Mouse (Mus musculus) MEL (cell line): ENCODE measurements around the gene Ak4. TPM values are rescaled to one million over a fixed set of nuclear protein-coding genes. Genes with fewer than 3 reads are reported as not detected.
A peak's percentile ranks its signal among the peaks of the same experiment; 100 is the strongest.

Source experiments
- DNase-seq: peaks from one replicate; pipeline ENCODE4 v3.0.0; 2011; ENCODE audit warnings: low read depth, low spot score
- H3K27ac ChIP-seq: 2 replicates; pipeline ENCODE4 v1.5.1; 2012; ENCODE audit warnings: low read depth, mild to moderate bottlenecking, control low read depth, low read length, moderate library complexity; ENCODE audit not compliant: control insufficient read depth
- H3K27me3 ChIP-seq, 2 experiments: fragments of 150-350 bp in 1 of 2; sonication (generic) in 1 of 2; 2 replicates each; pipeline ENCODE4 v1.6.1; 2012; ENCODE audit warnings: low read length in 2 of 2, mild to moderate bottlenecking in 2 of 2, improper control_type of control experiment in 1 of 2, moderate library complexity in 1 of 2; ENCODE audit not compliant: insufficient read depth in 2 of 2, control insufficient read depth in 1 of 2
- H3K36me3 ChIP-seq, 2 experiments: 2 replicates each; pipeline ENCODE4 v1.6.1; 2012 to 2014; ENCODE audit warnings: low read length in 2 of 2, improper control_type of control experiment in 1 of 2, inconsistent platforms in 1 of 2, mild to moderate bottlenecking in 1 of 2; ENCODE audit not compliant: insufficient read depth in 2 of 2, control insufficient read depth in 1 of 2
- H3K4me1 ChIP-seq, 2 experiments: fragments of 150-350 bp in 1 of 2; sonication (generic) in 1 of 2; 2 replicates each; pipeline ENCODE4 v1.6.1; 2012; ENCODE audit warnings: low read length in 2 of 2, improper control_type of control experiment in 1 of 2, mild to moderate bottlenecking in 1 of 2; ENCODE audit not compliant: insufficient read depth in 2 of 2, control insufficient read depth in 1 of 2
- H3K4me3 ChIP-seq, 2 experiments: fragments of 150-350 bp in 1 of 2; sonication (generic) in 1 of 2; 2 replicates each; pipeline ENCODE4 v1.5.1; 2012; ENCODE audit warnings: low read depth in 2 of 2, low read length in 2 of 2, mild to moderate bottlenecking in 2 of 2, moderate library complexity in 2 of 2, control low read depth in 1 of 2, improper control_type of control experiment in 1 of 2; ENCODE audit not compliant: control insufficient read depth in 1 of 2, insufficient read depth in 1 of 2
- H3K79me2 ChIP-seq: 2 replicates; pipeline ENCODE4 v1.6.1; 2012; ENCODE audit warnings: mild to moderate bottlenecking, low read length, moderate library complexity; ENCODE audit not compliant: control insufficient read depth, poor library complexity, insufficient read depth
- H3K9ac ChIP-seq: 2 replicates; pipeline ENCODE4 v1.6.1; 2012; ENCODE audit warnings: low read depth, mild to moderate bottlenecking, control low read depth, low read length, moderate library complexity; ENCODE audit not compliant: control insufficient read depth, poor library complexity, severe bottlenecking
- H3K9me3 ChIP-seq: fragments of 150-350 bp; sonication (generic); replicated peaks from 2 replicates; pipeline ENCODE4 v1.6.1; 2012; ENCODE audit warnings: mild to moderate bottlenecking, low read length, improper control_type of control experiment, moderate library complexity; ENCODE audit not compliant: insufficient read depth
- CHD1 ChIP-seq: IDR thresholded peaks from 2 replicates; pipeline ENCODE4 v1.6.1; 2012; ENCODE audit warnings: low read depth, mild to moderate bottlenecking, inconsistent platforms, low read length, improper control_type of control experiment
- CHD2 ChIP-seq: IDR thresholded peaks from 2 replicates; pipeline ENCODE4 v1.6.1; 2011; ENCODE audit warnings: low read length, improper control_type of control experiment
- E2F4 ChIP-seq: IDR thresholded peaks from 2 replicates; pipeline ENCODE4 v1.6.1; 2011; ENCODE audit warnings: low read depth, low read length, improper control_type of control experiment, borderline replicate concordance
- ELF1 ChIP-seq: IDR thresholded peaks from 2 replicates; pipeline ENCODE4 v1.6.1; 2014; ENCODE audit warnings: low read depth, mild to moderate bottlenecking, inconsistent platforms, low read length, improper control_type of control experiment, moderate library complexity
- GATA1 ChIP-seq: IDR thresholded peaks from 2 replicates; pipeline ENCODE4 v1.6.1; 2011; ENCODE audit warnings: low read depth, low read length, improper control_type of control experiment
- HCFC1 ChIP-seq: IDR thresholded peaks from 2 replicates; pipeline ENCODE4 v1.6.1; 2012; ENCODE audit warnings: low read depth, mild to moderate bottlenecking, inconsistent platforms, low read length, improper control_type of control experiment, moderate library complexity
- JUND ChIP-seq: IDR thresholded peaks from 2 replicates; pipeline ENCODE4 v1.6.1; 2011; ENCODE audit warnings: low read depth, mild to moderate bottlenecking, improper control_type of control experiment, low read length
- KAT2A ChIP-seq: conservative IDR thresholded peaks from 2 replicates; pipeline ENCODE4 v1.6.1; 2012; ENCODE audit warnings: low read depth, low read length, improper control_type of control experiment, inconsistent platforms
- MEF2A ChIP-seq: IDR thresholded peaks from 2 replicates; pipeline ENCODE4 v1.6.1; 2014; ENCODE audit warnings: low read depth, mild to moderate bottlenecking, inconsistent platforms, low read length, improper control_type of control experiment; ENCODE audit not compliant: poor library complexity, insufficient replicate concordance, severe bottlenecking; ENCODE audit errors: extremely low read depth
- POLR2A ChIP-seq, 2 experiments: IDR thresholded peaks; 2 replicates each; pipeline ENCODE4 v1.6.1; 2011 to 2012; ENCODE audit warnings: low read length in 2 of 2, mild to moderate bottlenecking in 2 of 2, control low read depth in 1 of 2, improper control_type of control experiment in 1 of 2, low read depth in 1 of 2, moderate library complexity in 1 of 2; ENCODE audit not compliant: control insufficient read depth in 1 of 2, insufficient read depth in 1 of 2, poor library complexity in 1 of 2
- POLR2AphosphoS2 ChIP-seq: IDR thresholded peaks from 2 replicates; pipeline ENCODE4 v1.6.1; 2011; ENCODE audit warnings: low read length, improper control_type of control experiment
- POLR2AphosphoS5 ChIP-seq: IDR thresholded peaks from 2 replicates; pipeline ENCODE4 v1.6.1; 2012; ENCODE audit warnings: low read depth, borderline replicate concordance, mild to moderate bottlenecking, inconsistent platforms, low read length, moderate library complexity, mixed read lengths
- RCOR1 ChIP-seq: IDR thresholded peaks from 2 replicates; pipeline ENCODE4 v1.6.1; 2012; ENCODE audit warnings: low read depth, mild to moderate bottlenecking, inconsistent platforms, low read length, improper control_type of control experiment
- SIN3A ChIP-seq: IDR thresholded peaks from 2 replicates; pipeline ENCODE4 v1.6.1; 2012; ENCODE audit warnings: low read length, improper control_type of control experiment, inconsistent platforms
- SMC3 ChIP-seq: IDR thresholded peaks from 2 replicates; pipeline ENCODE4 v1.6.1; 2011; ENCODE audit warnings: low read depth, low read length, improper control_type of control experiment
- TAL1 ChIP-seq: IDR thresholded peaks from 2 replicates; pipeline ENCODE4 v1.6.1; 2012; ENCODE audit warnings: mild to moderate bottlenecking, inconsistent platforms, low read length, moderate library complexity, mixed read lengths
- TBP ChIP-seq: IDR thresholded peaks from 2 replicates; pipeline ENCODE4 v1.8.0; 2011; ENCODE audit warnings: low read depth, low read length, improper control_type of control experiment
- TCF12 ChIP-seq: IDR thresholded peaks from 2 replicates; pipeline ENCODE4 v1.6.1; 2014; ENCODE audit warnings: low read depth, mild to moderate bottlenecking, inconsistent platforms, low read length, improper control_type of control experiment, moderate library complexity
- UBTF ChIP-seq: IDR thresholded peaks from 2 replicates; pipeline ENCODE4 v1.6.1; 2012; ENCODE audit warnings: low read depth, mild to moderate bottlenecking, inconsistent platforms, low read length, improper control_type of control experiment, moderate library complexity, borderline replicate concordance; ENCODE audit not compliant: insufficient read depth
- ZNF384 ChIP-seq: IDR thresholded peaks from 2 replicates; pipeline ENCODE4 v1.6.1; 2012; ENCODE audit warnings: low read depth, mild to moderate bottlenecking, inconsistent platforms, low read length, improper control_type of control experiment
- polyA plus RNA-seq, 2 experiments: library from polyadenylated mRNA; stranded (reverse) in 1 of 2; unstranded in 1 of 2; fragments of >175 nt in 1 of 2; fragments of >200 nt in 1 of 2; gene quantifications; 2 replicates each; pipeline versions ENCODE4 v1.2.1 to v1.2.4; 2012; ENCODE audit warnings: low replicate concordance in 2 of 2, low read depth in 1 of 2; ENCODE audit not compliant: insufficient read length in 2 of 2, insufficient read depth in 1 of 2, missing spikeins in 1 of 2
- total RNA-seq: library from RNA; depleted of rRNA; stranded (reverse); fragments of 300-350 nt; gene quantifications from 2 replicates; pipeline ENCODE4 v1.2.3, GENCODE M21; 2012

Gene Ak4
- total and polyA plus RNA-seq, 3 experiments: 18.3 to 25.4 TPM; not detected in 1

DNA sequence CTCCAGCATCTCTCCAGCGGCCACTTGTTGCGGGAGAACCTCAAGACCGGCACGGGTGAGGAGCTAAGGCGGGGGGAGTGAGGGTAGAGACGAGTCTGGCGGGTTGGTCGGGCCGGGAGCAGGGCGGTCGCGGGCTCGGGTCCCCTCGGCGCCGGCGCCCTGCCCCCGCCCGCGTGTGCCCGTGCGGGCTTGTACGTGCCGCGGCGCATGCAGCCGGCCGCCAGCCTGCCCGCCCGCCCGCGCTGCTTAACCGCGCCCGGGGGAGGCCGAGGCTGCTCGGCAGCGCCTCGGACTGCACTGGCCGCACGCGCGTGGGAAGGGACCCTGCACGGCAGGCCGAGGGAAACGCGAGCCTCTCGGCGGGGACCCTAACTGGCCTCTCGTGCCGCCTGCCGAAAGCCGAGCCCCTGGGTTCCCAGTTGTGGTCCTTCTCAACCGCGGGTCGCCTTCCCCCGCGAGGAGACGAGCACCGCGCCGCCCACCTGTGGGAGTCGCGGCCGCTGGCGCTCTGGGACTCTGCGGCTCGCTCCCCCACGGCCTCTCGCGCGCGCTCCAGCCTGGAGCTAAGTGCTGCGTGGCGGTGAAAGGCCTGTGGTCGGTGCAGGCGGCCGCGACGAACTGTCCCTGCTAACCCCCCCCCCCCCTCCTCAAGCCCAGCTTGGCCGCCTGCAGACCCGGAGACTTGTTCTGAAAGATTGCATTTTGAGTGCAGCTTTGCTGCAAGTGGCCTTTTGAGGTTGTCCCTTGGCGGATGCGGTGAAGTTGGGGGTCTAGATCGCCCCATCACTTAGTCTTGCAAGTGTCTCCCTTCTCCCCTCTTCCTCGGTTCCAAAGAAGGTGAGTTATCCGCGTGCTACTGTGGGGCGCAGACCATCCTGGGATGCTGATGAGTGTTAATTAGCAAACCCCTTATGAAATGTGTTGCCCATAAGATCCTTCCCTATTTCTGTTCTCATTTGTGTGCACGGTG is 1.1 kb downstream of the Ak4 start:
- no peaks in the 10 kb centered on the region for H3K27me3 ChIP-seq
- no peak for DNase-seq
- H3K4me1 ChIP-seq: peaks cover 2 to 8% of the 10 kb centered on the region in 2 experiments; a peak in 3 of 4 replicates
- TF ChIP-seq TAL1: no peak
- no peak for TF ChIP-seq CHD2
- TF ChIP-seq GATA1: no peak
- no peak for TF ChIP-seq SMC3
- TF ChIP-seq POLR2A (IDR thresholded peaks at IDR 0.05; ENCODE audit: control insufficient read depth in 1 of 2, insufficient read depth in 1 of 2, low read depth in 1 of 2, low read length in 2 of 2, poor library complexity in 1 of 2): no peak
- no peak for TF ChIP-seq TCF12
- no peak for TF ChIP-seq E2F4
- no peak for TF ChIP-seq ELF1
- TF ChIP-seq RCOR1: no peak
- TF ChIP-seq SIN3A: no peak
- no peak for TF ChIP-seq UBTF
- no peak for TF ChIP-seq HCFC1
- TF ChIP-seq POLR2AphosphoS5: no peak
- TF ChIP-seq TBP: no peak
- TF ChIP-seq MEF2A: no peak
- no peak for TF ChIP-seq ZNF384
- TF ChIP-seq JUND: no peak
- TF ChIP-seq, all 39 proteins: peak for 0
- H3K9me3 ChIP-seq: no peaks in the 10 kb centered on the region
- no peak overlapping the region for H3K27ac ChIP-seq
- H3K9ac ChIP-seq: peak overlapping the region; percentile 80
- H3K79me2 ChIP-seq: peaks cover 28% of the 10 kb centered on the region
- peaks cover 2 to 12% of the 10 kb centered on the region in 2 experiments for H3K36me3 ChIP-seq
- H3K4me3 ChIP-seq: peak overlapping the region; percentile 74 to 83

DNA sequence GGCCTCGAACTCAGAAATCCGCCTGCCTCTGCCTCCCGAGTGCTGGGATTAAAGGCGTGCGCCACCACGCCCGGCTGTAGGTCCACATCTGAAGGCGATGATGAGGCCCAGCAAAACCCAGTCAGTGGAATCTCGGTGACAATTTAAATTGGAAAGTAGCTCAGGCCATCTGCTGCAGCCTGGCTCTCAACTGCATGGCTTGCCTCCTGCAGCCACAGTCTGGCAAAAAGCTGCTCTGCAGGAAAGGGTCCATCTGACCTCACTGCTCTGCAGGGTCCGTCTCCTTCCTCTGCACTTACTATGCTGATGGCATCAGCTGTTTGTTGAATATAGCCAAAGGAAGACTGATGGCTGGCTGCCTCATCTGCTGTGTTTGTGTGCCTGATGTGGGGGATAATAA is 3.9 kb downstream of the Ak4 start:
- no peak for DNase-seq
- Histone ChIP-seq H3K9ac (no peak overlapping the region), H3K9me3 (no peaks in the 10 kb centered on the region), H3K79me2 (peaks cover 30% of the 10 kb centered on the region)
- TF ChIP-seq POLR2AphosphoS2: no peak
- no peak for TF ChIP-seq POLR2AphosphoS5
- no peak for TF ChIP-seq CHD1
- TF ChIP-seq SMC3: no peak
- TF ChIP-seq ELF1: no peak
- TF ChIP-seq KAT2A: no peak
- TF ChIP-seq, all 39 proteins: peak for 0
- H3K27me3 ChIP-seq: no peaks in the 10 kb centered on the region
- H3K27ac ChIP-seq: no peak overlapping the region
- H3K4me1 ChIP-seq: peaks cover 2 to 8% of the 10 kb centered on the region in 2 experiments; a peak in 3 of 4 replicates
- no peak overlapping the region for H3K4me3 ChIP-seq
- H3K36me3 ChIP-seq: peaks cover 2 to 12% of the 10 kb centered on the region in 2 experiments
